Mouse (Mus musculus): ENCODE data around the gene Eif5b. TPM values are rescaled to one million over a fixed set of nuclear protein-coding genes. Genes with fewer than 3 reads are reported as not detected.
"Not testable (repeated sequence)": the region's sequence is repeated elsewhere in the genome, so short reads cannot be mapped to it uniquely, and the experiment has no call there.

Eif5b gene
- polyA plus RNA-seq, 1 experiment from 2014 or later: 33.3 TPM

DNA sequence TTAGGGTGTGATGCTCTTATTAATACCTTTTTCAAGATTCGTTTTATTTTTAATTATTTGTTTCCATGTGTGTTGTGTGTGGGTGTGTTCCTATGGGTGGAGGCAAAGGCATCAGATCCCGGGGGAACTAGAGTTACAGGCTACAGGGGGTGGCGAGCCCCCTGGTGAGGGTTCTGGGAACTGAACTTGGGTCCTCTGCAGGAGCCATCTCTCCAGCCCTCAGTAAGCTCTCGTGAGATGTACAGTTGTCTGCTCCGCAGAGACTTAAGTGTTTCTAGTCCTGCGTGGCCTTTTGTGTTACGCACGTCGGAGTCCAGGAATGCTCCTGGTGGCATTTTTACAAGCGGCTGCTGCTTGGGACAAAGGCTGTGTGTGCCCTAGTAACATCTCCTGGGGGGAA, 32.2 kb upstream of the Eif5b start:
- ATAC-seq (replicated peaks; ENCODE audit: insufficient number of reproducible peaks, low FRiP score, low TSS enrichment, low read depth) (no peak), DNase-seq (ENCODE audit: low spot score) (no peak)
- Histone ChIP-seq H3K4me3 (ENCODE audit: low read depth, low read length) (no peak overlapping the region), H3K36me3 (replicated peaks; ENCODE audit: control insufficient read depth, insufficient read depth, low read depth, low read length) (no peaks in the 10 kb centered on the region), H3K4me1 (ENCODE audit: control insufficient read depth, insufficient read depth, low read length) (no peaks in the 10 kb centered on the region), H3K9me3 (replicated peaks; ENCODE audit: control insufficient read depth, low read length) (no peaks in the 10 kb centered on the region), H3K27ac (replicated peaks; ENCODE audit: low read depth, low read length) (no peak overlapping the region), H3K4me2 (ENCODE audit: low read depth, low read length) (no peak overlapping the region), H3K9ac (replicated peaks; ENCODE audit: low read length) (no peak overlapping the region), H3K27me3 (ENCODE audit: control insufficient read depth, insufficient read depth, low read length) (no peaks in the 10 kb centered on the region)
- WGBS: 63% methylated on average over 10 of the region's 10 CpGs

DNA sequence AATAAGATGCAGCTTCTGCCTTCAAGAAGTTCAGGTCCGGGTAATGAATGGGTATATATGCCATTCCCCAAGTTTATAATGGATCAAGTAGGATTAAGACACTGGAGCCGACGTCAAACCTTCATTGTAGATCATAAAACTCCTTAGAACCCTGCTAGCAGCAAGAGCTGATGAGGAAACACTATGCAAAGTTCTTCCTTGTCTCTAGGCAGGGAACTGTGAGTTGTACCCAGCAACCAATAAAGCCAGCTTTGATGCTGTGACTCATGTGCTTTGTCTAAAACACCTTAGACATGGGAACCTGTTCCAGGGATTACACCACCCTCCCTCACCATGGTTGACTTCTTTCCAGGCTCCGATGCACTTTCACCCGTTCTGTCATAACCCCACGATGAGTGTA, 29.1 kb upstream of the Eif5b start:
- no peak for ATAC-seq (replicated peaks; ENCODE audit: insufficient number of reproducible peaks, low FRiP score, low TSS enrichment, low read depth)
- Histone ChIP-seq H3K4me1 (ENCODE audit: control insufficient read depth, insufficient read depth, low read length) (no peaks in the 10 kb centered on the region), H3K9ac (replicated peaks; ENCODE audit: low read length) (no peak overlapping the region), H3K4me3 (ENCODE audit: low read depth, low read length) (no peak overlapping the region), H3K4me2 (ENCODE audit: low read depth, low read length) (no peak overlapping the region), H3K9me3 (replicated peaks; ENCODE audit: control insufficient read depth, low read length) (no peaks in the 10 kb centered on the region), H3K27ac (replicated peaks; ENCODE audit: low read depth, low read length) (no peak overlapping the region), H3K36me3 (replicated peaks; ENCODE audit: control insufficient read depth, insufficient read depth, low read depth, low read length) (no peaks in the 10 kb centered on the region), H3K27me3 (ENCODE audit: control insufficient read depth, insufficient read depth, low read length) (no peaks in the 10 kb centered on the region)
- 87% methylated on average over 6 of the region's 6 CpGs for WGBS
- no peak for DNase-seq (ENCODE audit: low spot score)

DNA sequence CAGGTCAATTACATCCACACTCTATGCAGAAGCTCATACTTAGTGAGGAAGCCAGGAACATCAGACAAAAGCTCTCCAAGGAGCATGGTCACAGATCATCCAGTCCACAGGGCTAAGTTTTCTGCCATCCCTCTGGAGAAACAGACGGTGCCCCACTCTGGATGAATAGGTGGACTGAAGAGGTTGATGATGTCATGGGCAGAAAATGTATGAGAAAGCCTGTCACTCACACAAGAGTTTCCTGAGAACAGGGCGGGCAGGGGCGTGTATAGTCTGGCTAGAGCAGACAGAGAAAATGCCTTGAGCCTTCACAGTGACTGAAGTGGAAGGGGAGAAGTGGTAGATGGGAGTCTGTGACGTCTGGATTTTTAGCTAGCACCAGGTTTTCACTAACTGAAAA, 26.3 kb upstream of the Eif5b start:
- Histone ChIP-seq H3K9me3 (replicated peaks; ENCODE audit: control insufficient read depth, low read length) (no peaks in the 10 kb centered on the region), H3K4me1 (ENCODE audit: control insufficient read depth, insufficient read depth, low read length) (no peaks in the 10 kb centered on the region), H3K9ac (replicated peaks; ENCODE audit: low read length) (no peak overlapping the region), H3K4me2 (ENCODE audit: low read depth, low read length) (no peak overlapping the region), H3K4me3 (ENCODE audit: low read depth, low read length) (no peak overlapping the region), H3K27ac (replicated peaks; ENCODE audit: low read depth, low read length) (no peak overlapping the region), H3K27me3 (ENCODE audit: control insufficient read depth, insufficient read depth, low read length) (no peaks in the 10 kb centered on the region), H3K36me3 (replicated peaks; ENCODE audit: control insufficient read depth, insufficient read depth, low read depth, low read length) (no peaks in the 10 kb centered on the region)
- ATAC-seq (replicated peaks; ENCODE audit: insufficient number of reproducible peaks, low FRiP score, low TSS enrichment, low read depth): no peak; the same call in 1 of the 2 replicates
- DNase-seq (ENCODE audit: low spot score): peak; percentile 12
- 63% methylated on average over 4 of the region's 4 CpGs for WGBS

DNA sequence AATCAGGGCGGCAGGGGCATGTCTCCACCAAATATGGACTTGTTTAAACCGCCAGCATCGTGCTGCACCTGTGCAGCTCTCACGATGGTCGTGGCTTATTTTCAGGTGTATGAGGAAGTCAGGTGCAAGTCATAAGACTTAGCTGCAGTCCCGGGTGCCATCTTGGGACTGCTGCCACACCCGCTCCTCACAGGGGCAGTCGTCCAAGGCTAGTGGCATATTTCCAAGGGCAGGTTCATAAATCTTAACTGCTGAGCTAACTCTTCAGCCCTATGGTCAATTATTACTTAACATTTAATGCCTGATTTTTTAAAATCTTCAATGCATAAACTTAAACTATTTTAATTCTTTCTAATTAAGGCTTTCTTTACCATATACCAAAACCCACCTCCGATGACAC, 21.1 kb upstream of the Eif5b start:
- H3K9me3 ChIP-seq (replicated peaks; ENCODE audit: control insufficient read depth, low read length); H3K36me3 ChIP-seq (replicated peaks; ENCODE audit: control insufficient read depth, insufficient read depth, low read depth, low read length); H3K4me2 ChIP-seq (ENCODE audit: low read depth, low read length); H3K4me3 ChIP-seq (ENCODE audit: low read depth, low read length); H3K27me3 ChIP-seq (ENCODE audit: control insufficient read depth, insufficient read depth, low read length); H3K4me1 ChIP-seq (ENCODE audit: control insufficient read depth, insufficient read depth, low read length); DNase-seq (ENCODE audit: low spot score); H3K9ac ChIP-seq (replicated peaks; ENCODE audit: low read length); H3K27ac ChIP-seq (replicated peaks; ENCODE audit: low read depth, low read length); ATAC-seq (replicated peaks; ENCODE audit: insufficient number of reproducible peaks, low FRiP score, low TSS enrichment, low read depth): not testable (repeated sequence)
- 74% methylated on average over 9 of the region's 9 CpGs for WGBS

DNA sequence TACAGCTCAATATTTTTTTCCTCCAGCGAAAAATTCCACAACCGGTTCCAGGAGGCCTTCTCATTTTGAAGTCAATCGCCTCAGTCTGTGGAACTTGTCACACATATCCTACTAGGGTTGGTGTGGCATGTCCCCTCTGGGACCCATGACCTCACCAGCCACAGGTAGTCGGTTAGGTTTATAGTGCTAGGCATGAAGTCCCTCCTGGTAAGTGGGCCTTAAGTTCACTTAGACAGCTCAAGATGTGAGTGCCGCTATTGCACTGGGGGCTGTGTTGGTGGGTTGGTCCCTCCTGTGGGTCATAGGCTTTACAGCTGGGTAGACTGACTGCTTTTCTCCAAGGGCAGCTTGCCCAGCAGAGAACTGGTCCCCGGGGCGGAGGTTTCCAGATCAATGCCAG, 20.5 kb upstream of the Eif5b start:
- H3K4me1 ChIP-seq (ENCODE audit: control insufficient read depth, insufficient read depth, low read length): no peaks in the 10 kb centered on the region
- H3K4me2 ChIP-seq (ENCODE audit: low read depth, low read length): no peak overlapping the region
- no peaks in the 10 kb centered on the region for H3K9me3 ChIP-seq (replicated peaks; ENCODE audit: control insufficient read depth, low read length)
- 87% methylated on average over 7 of the region's 7 CpGs for WGBS
- ATAC-seq (replicated peaks; ENCODE audit: insufficient number of reproducible peaks, low FRiP score, low TSS enrichment, low read depth) (no peak), DNase-seq (ENCODE audit: low spot score) (no peak)
- no peak overlapping the region for H3K4me3 ChIP-seq (ENCODE audit: low read depth, low read length)
- no peak overlapping the region for H3K9ac ChIP-seq (replicated peaks; ENCODE audit: low read length)
- no peak overlapping the region for H3K27ac ChIP-seq (replicated peaks; ENCODE audit: low read depth, low read length)
- no peaks in the 10 kb centered on the region for H3K27me3 ChIP-seq (ENCODE audit: control insufficient read depth, insufficient read depth, low read length)
- no peaks in the 10 kb centered on the region for H3K36me3 ChIP-seq (replicated peaks; ENCODE audit: control insufficient read depth, insufficient read depth, low read depth, low read length)

DNA sequence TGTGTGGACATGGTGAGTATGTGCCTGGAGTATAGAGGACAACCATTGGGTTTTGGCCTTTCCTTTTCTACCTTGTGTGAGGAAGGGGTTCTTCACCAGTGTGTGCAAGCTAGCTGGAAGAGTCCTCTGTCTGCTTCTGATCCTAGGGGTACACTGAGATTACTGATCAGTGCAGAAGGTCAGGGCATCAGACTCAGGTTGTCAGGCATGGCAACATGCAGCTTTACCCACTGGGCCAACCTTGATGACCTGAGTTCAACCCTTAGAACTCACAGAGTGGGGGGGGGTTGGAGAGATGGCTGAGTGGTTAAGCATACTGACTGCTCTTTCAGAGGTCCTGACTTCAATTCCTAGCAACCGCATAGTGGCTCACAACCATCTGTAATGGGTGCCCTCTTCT, 13.5 kb upstream of the Eif5b start:
- H3K9ac ChIP-seq (replicated peaks; ENCODE audit: low read length): no peak overlapping the region
- H3K4me2 ChIP-seq (ENCODE audit: low read depth, low read length): no peak overlapping the region
- WGBS: 91% methylated on average over 1 of the region's 1 CpGs
- H3K4me1 ChIP-seq (ENCODE audit: control insufficient read depth, insufficient read depth, low read length): no peaks in the 10 kb centered on the region
- no peaks in the 10 kb centered on the region for H3K27me3 ChIP-seq (ENCODE audit: control insufficient read depth, insufficient read depth, low read length)
- H3K36me3 ChIP-seq (replicated peaks; ENCODE audit: control insufficient read depth, insufficient read depth, low read depth, low read length): no peaks in the 10 kb centered on the region
- DNase-seq (ENCODE audit: low spot score) (no peak), ATAC-seq (replicated peaks; ENCODE audit: insufficient number of reproducible peaks, low FRiP score, low TSS enrichment, low read depth) (no peak)
- no peak overlapping the region for H3K27ac ChIP-seq (replicated peaks; ENCODE audit: low read depth, low read length)
- no peaks in the 10 kb centered on the region for H3K9me3 ChIP-seq (replicated peaks; ENCODE audit: control insufficient read depth, low read length)
- H3K4me3 ChIP-seq (ENCODE audit: low read depth, low read length): no peak overlapping the region

DNA sequence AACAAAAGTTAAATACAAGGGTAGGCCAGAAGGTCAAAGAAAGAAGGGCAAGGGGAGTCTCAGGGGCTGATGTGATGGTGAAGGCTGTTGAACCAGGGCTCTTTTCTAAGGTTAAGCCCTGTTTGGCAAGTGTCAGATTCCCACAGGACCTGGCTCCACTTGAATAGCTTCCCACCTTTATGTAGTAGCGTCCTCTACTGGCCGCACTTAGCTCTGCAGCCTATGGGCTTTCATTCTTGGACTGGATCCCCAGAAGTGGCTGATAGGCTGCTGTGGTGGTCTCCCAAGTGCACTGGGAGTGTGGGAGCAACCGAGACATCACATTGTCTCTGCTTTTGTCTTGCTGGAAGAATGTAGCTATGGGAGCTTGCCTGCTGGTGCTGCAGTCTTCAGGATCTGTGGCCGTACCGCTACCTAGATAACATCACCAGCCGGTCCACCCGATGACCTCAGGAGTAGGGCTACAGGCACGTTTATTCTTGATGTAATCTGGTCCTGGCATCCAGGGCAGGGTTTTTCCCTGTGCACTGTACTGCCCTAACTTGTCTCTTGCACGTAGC, 12.0 kb upstream of the Eif5b start:
- H3K27me3 ChIP-seq (ENCODE audit: control insufficient read depth, insufficient read depth, low read length): no peaks in the 10 kb centered on the region
- no peaks in the 10 kb centered on the region for H3K36me3 ChIP-seq (replicated peaks; ENCODE audit: control insufficient read depth, insufficient read depth, low read depth, low read length)
- H3K4me2 ChIP-seq (ENCODE audit: low read depth, low read length): no peak overlapping the region
- DNase-seq (ENCODE audit: low spot score) (peak; percentile 19), ATAC-seq (replicated peaks; ENCODE audit: insufficient number of reproducible peaks, low FRiP score, low TSS enrichment, low read depth) (no peak)
- H3K27ac ChIP-seq (replicated peaks; ENCODE audit: low read depth, low read length): no peak overlapping the region
- H3K9me3 ChIP-seq (replicated peaks; ENCODE audit: control insufficient read depth, low read length): no peaks in the 10 kb centered on the region
- WGBS: 80% methylated on average over 9 of the region's 9 CpGs
- no peak overlapping the region for H3K9ac ChIP-seq (replicated peaks; ENCODE audit: low read length)
- no peak overlapping the region for H3K4me3 ChIP-seq (ENCODE audit: low read depth, low read length)
- H3K4me1 ChIP-seq (ENCODE audit: control insufficient read depth, insufficient read depth, low read length): no peaks in the 10 kb centered on the region

DNA sequence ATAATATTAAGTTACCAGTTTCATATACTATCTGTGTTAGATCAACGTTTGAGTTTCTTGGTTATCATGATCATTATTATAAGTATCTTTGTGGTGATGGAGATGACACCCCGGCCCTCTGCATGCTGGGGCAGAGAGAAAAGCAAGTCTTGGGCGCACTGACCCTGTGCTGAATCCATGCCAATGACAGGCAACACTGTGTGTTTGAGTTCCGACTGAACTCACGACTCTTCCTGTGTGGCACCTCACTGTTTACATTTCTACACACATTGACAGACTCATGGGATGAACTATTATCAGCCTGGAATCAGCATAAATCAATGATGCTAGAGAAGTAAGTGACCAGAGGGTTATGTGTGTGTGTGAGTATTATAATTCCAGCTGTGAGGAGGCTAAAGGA, 10.0 kb upstream of the Eif5b start:
- Histone ChIP-seq H3K27ac (replicated peaks; ENCODE audit: low read depth, low read length) (no peak overlapping the region), H3K4me1 (ENCODE audit: control insufficient read depth, insufficient read depth, low read length) (no peaks in the 10 kb centered on the region), H3K27me3 (ENCODE audit: control insufficient read depth, insufficient read depth, low read length) (no peaks in the 10 kb centered on the region), H3K36me3 (replicated peaks; ENCODE audit: control insufficient read depth, insufficient read depth, low read depth, low read length) (no peaks in the 10 kb centered on the region; the same call in 1 of the 2 replicates), H3K9ac (replicated peaks; ENCODE audit: low read length) (no peak overlapping the region), H3K4me3 (ENCODE audit: low read depth, low read length) (no peak overlapping the region), H3K9me3 (replicated peaks; ENCODE audit: control insufficient read depth, low read length) (no peaks in the 10 kb centered on the region), H3K4me2 (ENCODE audit: low read depth, low read length) (no peak overlapping the region)
- DNase-seq (ENCODE audit: low spot score) (no peak), ATAC-seq (replicated peaks; ENCODE audit: insufficient number of reproducible peaks, low FRiP score, low TSS enrichment, low read depth) (no peak)
- 91% methylated on average over 5 of the region's 5 CpGs for WGBS

All from embryonic facial prominence, embryonic 11.5 days (tissue).